Mouse (Mus musculus): Measurements from ENCODE around the gene Os9.
"Not testable (repeated sequence)": the region's sequence is repeated elsewhere in the genome, so short reads cannot be mapped to it uniquely, and the experiment has no call there.

Gene Os9

GRCm38 (mm10) chr10:127121066-127121477 is at the start of gene Os9:
Gene Os9 (minus strand): TSS chr10:127121131.
- peak; percentile 97 for DNase-seq

GRCm38 (mm10) chr10:127170002-127170401 is 49.1 kb upstream of the Os9 start:
- DNase-seq: peak; percentile 56 to 65

GRCm38 (mm10) chr10:127167614-127168192 is 46.8 kb upstream of the Os9 start:
- peak in 1 of 2 experiments; percentile 9 for DNase-seq

- DNase-seq: no peak
These were observed 46.1 kb upstream of the Os9 start for GRCm38 (mm10) chr10:127166771-127167613.

- no peak for DNase-seq
These were observed 45.4 kb upstream of the Os9 start for GRCm38 (mm10) chr10:127166404-127166715.

GRCm38 (mm10) chr10:127165654-127166403 is 44.9 kb upstream of the Os9 start:
- peak; percentile 56 to 70 for DNase-seq

GRCm38 (mm10) chr10:127165354-127165653 is 44.4 kb upstream of the Os9 start:
- no peak for DNase-seq

GRCm38 (mm10) chr10:127164631-127165353 is 43.9 kb upstream of the Os9 start, which contains the start of gene B4galnt1:
Gene B4galnt1 (plus strand): TSS chr10:127165225.
- DNase-seq: peak; percentile 80 to 86

- no peak for DNase-seq
These were observed 43.3 kb upstream of the Os9 start for GRCm38 (mm10) chr10:127164190-127164589.

GRCm38 (mm10) chr10:127162771-127163261 is 41.9 kb upstream of the Os9 start:
- not testable (repeated sequence) for DNase-seq

- no peak for DNase-seq
These were observed 39.8 kb upstream of the Os9 start for GRCm38 (mm10) chr10:127160728-127161127.

GRCm38 (mm10) chr10:127160081-127160480 is 39.1 kb upstream of the Os9 start:
- DNase-seq: no peak

GRCm38 (mm10) chr10:127158471-127158870 is 37.5 kb upstream of the Os9 start:
- DNase-seq: no peak

- no peak for DNase-seq
These were observed 35.6 kb upstream of the Os9 start for GRCm38 (mm10) chr10:127156511-127156910.

GRCm38 (mm10) chr10:127156089-127156488 is 35.2 kb upstream of the Os9 start:
- no peak for DNase-seq

GRCm38 (mm10) chr10:127154652-127155051 is 33.7 kb upstream of the Os9 start:
- peak in 1 of 2 experiments; percentile 37 for DNase-seq

GRCm38 (mm10) chr10:127154241-127154640 is 33.3 kb upstream of the Os9 start:
- no peak for DNase-seq

GRCm38 (mm10) chr10:127153323-127153722 is 32.4 kb upstream of the Os9 start:
- DNase-seq: no peak

- not testable (repeated sequence) for DNase-seq
These were observed 31.6 kb upstream of the Os9 start for GRCm38 (mm10) chr10:127152556-127152955.

- DNase-seq: not testable (repeated sequence)
These were observed 30.3 kb upstream of the Os9 start for GRCm38 (mm10) chr10:127151233-127151632.

GRCm38 (mm10) chr10:127150471-127150872 is 29.5 kb upstream of the Os9 start:
- peak in 1 of 2 experiments; percentile 58 for DNase-seq

GRCm38 (mm10) chr10:127147135-127147534 is 26.2 kb upstream of the Os9 start:
- DNase-seq: peak in 1 of 2 experiments; percentile 22

GRCm38 (mm10) chr10:127145303-127145702 is 24.4 kb upstream of the Os9 start:
- peak in 1 of 2 experiments; percentile 28 for DNase-seq

Measured in kidney, postnatal 4 days (tissue).